ENCODE assay signal across 8 mouse cellular contexts in genomic region chr6:97617774-97618173, GRCm38 (mm10). TPM values are rescaled to one million over a fixed set of nuclear protein-coding genes. Genes with fewer than 3 reads are reported as not detected.
DNase-seq lines count a peak whose midpoint lies in the region; ATAC-seq and TF ChIP-seq lines count a peak whose summit lies in the region.

No protein-coding gene starts in this region.

- H3K27ac ChIP-seq in heart, embryonic 16.5 days (ENCODE audit: low read length): no peak overlapping the region
- H3K27ac ChIP-seq in liver, embryonic 14.5 days: no peak overlapping the region

- intact Hi-C loops in heart, postnatal 14 days (cut with DNase I): loop anchor here (5.0 to 10.0 kb wide), 3 partner anchors 90 to 203 kb away; no protein-coding TSS in a partner anchor

- WGBS in heart, embryonic 16.5 days: 24% methylated on average over 7 of the region's 7 CpGs
- 12% methylated on average over 7 of the region's 7 CpGs for WGBS in liver, embryonic 14.5 days (ENCODE audit: insufficient replicate concordance)

- peaks cover 23% of the 10 kb centered on the region for H3K4me1 ChIP-seq in E14TG2a.4 (replicated peaks; ENCODE audit: low read depth, low read length)
- peaks cover 7% of the 10 kb centered on the region; the same call in 1 of the 2 replicates for H3K4me1 ChIP-seq in heart, embryonic 16.5 days (ENCODE audit: control insufficient read depth, insufficient read depth, low read length)
- H3K4me1 ChIP-seq in liver, embryonic 14.5 days (replicated peaks; ENCODE audit: control insufficient read depth in 2 of 2, insufficient read depth in 2 of 2, low read length in 1 of 2): no peaks in the 10 kb centered on the region

- no peak for TF ChIP-seq CTCF in E14TG2a.4 (conservative IDR thresholded peaks at IDR 0.05; ENCODE audit: low read length)
- TF ChIP-seq CTCF in liver, embryonic 14.5 days (IDR thresholded peaks at IDR 0.05; ENCODE audit: low read depth): no peak

- TF ChIP-seq EP300 in liver, embryonic 14.5 days (IDR thresholded peaks at IDR 0.05; ENCODE audit: low read depth): no peak

- no peaks in the 10 kb centered on the region for H3K9me3 ChIP-seq in E14TG2a.4 (ENCODE audit: low read length)
- no peaks in the 10 kb centered on the region for H3K9me3 ChIP-seq in heart, embryonic 16.5 days (replicated peaks; ENCODE audit: control insufficient read depth, low read length)
- no peaks in the 10 kb centered on the region for H3K9me3 ChIP-seq in liver, embryonic 14.5 days (ENCODE audit: control insufficient read depth, low read length)

- H3K27me3 ChIP-seq in E14TG2a.4 (ENCODE audit: insufficient read depth, low read length): peaks cover 34% of the 10 kb centered on the region
- H3K27me3 ChIP-seq in heart, embryonic 16.5 days (ENCODE audit: control insufficient read depth, insufficient read depth, low read length): peaks cover 21% of the 10 kb centered on the region
- peaks cover 25% of the 10 kb centered on the region for H3K27me3 ChIP-seq in liver, embryonic 14.5 days (ENCODE audit: control insufficient read depth, insufficient read depth, low read length)

- H3K4me2 ChIP-seq in heart, embryonic 16.5 days (ENCODE audit: low read depth, low read length): peak overlapping the region; percentile 92
- H3K4me2 ChIP-seq in liver, embryonic 14.5 days (ENCODE audit: low read depth): peak overlapping the region; percentile 38; the same call in 1 of the 2 replicates

- no peak overlapping the region; the same call in 1 of the 2 replicates for H3K9ac ChIP-seq in heart, embryonic 16.5 days (ENCODE audit: low read length)
- no peak overlapping the region for H3K9ac ChIP-seq in liver, embryonic 14.5 days (replicated peaks)

- peak overlapping the region; percentile 90 for H3K4me3 ChIP-seq in E14TG2a.4 (replicated peaks; ENCODE audit: low read length)
- H3K4me3 ChIP-seq in heart, embryonic 16.5 days (ENCODE audit: low read length): peak overlapping the region; percentile 68
- no peak overlapping the region for H3K4me3 ChIP-seq in liver, embryonic 14.5 days (ENCODE audit: insufficient read depth in 1 of 2, low read depth in 2 of 2, low read length in 2 of 2)

- DNase-seq in heart, adult 11 months: peak; percentile 33
- DNase-seq in heart, postnatal 14 days: no peak
- DNase-seq in liver, embryonic 14.5 days (ENCODE audit: low read depth in 3 of 3, low spot score in 3 of 3): no peak
- no peak for DNase-seq in layer of hippocampus, postnatal 36 days
- no peak for DNase-seq in cerebellum, postnatal 25 days
- no peak for DNase-seq in cerebellum, postnatal 36 days

- H3K36me3 ChIP-seq in E14TG2a.4 (ENCODE audit: insufficient read depth, low read length): no peaks in the 10 kb centered on the region
- no peaks in the 10 kb centered on the region for H3K36me3 ChIP-seq in heart, embryonic 16.5 days (ENCODE audit: control insufficient read depth, insufficient read depth)
- H3K36me3 ChIP-seq in liver, embryonic 14.5 days (replicated peaks; ENCODE audit: control insufficient read depth, insufficient read depth, low read depth): no peaks in the 10 kb centered on the region

- no peak for ATAC-seq in heart, embryonic 16.5 days (replicated peaks; ENCODE audit: extremely low read depth, insufficient read depth, low FRiP score)
- no peak for ATAC-seq in liver, embryonic 14.5 days (ENCODE audit: insufficient read depth)

RNA-seq across cellular contexts. Expression of gene Frmd4b, which starts 0.4 kb away (rescaled TPM):
- 10 to 100 TPM; 19.0 to 20.9 TPM for total RNA-seq in heart, postnatal 14 days (2021)
- polyA plus RNA-seq in heart, embryonic 16.5 days (2015; fragmentation: Nextera tagmentation; extraction: Ambion mirVana): 12.0 and 13.5 TPM in 2 replicates
- 5.3 and 6.4 TPM in 2 replicates for polyA plus RNA-seq in liver, embryonic 14.5 days (2012; rRNA removed)
- polyA plus RNA-seq in liver, embryonic 14.5 days (2014; fragmentation: Nextera tagmentation; extraction: Ambion mirVana): 5.7 and 6.3 TPM in 2 replicates
- 10 to 100 TPM; 26.3 to 33.5 TPM for total RNA-seq in layer of hippocampus, postnatal 36 days (2021)

Comparison
In these comparisons a context has a peak if more than half of its experiments do, and no peak if none do; other contexts are left out.
1. H3K4me3 ChIP-seq: peak in E14TG2a.4 (single experiment) and heart, embryonic 16.5 days (single experiment); none in liver, embryonic 14.5 days (0 of 2).